Mouse (Mus musculus): Measurements from ENCODE around the gene Sox1. TPM values are rescaled to one million over a fixed set of nuclear protein-coding genes. Genes with fewer than 3 reads are reported as not detected.

Sox1 gene
- polyA plus RNA-seq, 1 experiment from 2014 or later = not detected

DNA sequence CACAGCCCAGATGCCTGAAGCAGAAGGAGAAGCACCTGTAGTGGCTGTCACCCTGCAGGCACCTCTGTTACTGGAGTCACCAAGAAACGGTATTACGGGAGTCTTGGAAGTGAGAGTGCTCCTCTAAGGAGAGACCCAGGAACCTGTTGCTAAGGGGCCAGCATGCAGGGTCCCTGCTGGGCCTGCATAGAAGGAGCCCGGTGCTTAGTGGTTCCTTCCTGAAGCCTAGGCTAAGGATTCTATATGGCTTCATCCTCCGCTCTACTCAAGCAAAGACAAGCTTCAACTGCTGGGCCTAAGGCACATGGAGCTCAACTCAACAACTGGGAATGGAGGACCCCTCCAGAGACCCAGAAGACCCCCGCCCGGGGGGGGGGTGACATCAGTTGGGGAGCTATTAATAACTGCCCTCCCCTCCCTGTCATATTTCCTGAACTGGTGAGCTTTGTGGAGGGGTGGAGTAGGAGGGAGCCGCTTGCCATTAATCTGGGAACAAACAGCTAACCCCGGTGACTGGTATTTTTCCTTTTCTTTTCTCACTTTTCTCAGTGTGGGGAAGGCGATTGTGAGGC, 34.6 kb downstream of the Sox1 start:
- Histone ChIP-seq H3K36me3 (no peaks in the 10 kb centered on the region), H3K9ac (no peak overlapping the region), H3K27me3 (peaks cover 93% of the 10 kb centered on the region), H3K4me3 (replicated peaks) (no peak overlapping the region), H3K27ac (no peak overlapping the region), H3K9me3 (replicated peaks) (no peaks in the 10 kb centered on the region), H3K4me1 (replicated peaks) (no peaks in the 10 kb centered on the region), H3K4me2 (no peak overlapping the region)
- WGBS (ENCODE audit: insufficient replicate concordance) = 6% methylated on average over 9 of the region's 9 CpGs
- DNase-seq (no peak), ATAC-seq (ENCODE audit: low read depth) (no peak)

DNA sequence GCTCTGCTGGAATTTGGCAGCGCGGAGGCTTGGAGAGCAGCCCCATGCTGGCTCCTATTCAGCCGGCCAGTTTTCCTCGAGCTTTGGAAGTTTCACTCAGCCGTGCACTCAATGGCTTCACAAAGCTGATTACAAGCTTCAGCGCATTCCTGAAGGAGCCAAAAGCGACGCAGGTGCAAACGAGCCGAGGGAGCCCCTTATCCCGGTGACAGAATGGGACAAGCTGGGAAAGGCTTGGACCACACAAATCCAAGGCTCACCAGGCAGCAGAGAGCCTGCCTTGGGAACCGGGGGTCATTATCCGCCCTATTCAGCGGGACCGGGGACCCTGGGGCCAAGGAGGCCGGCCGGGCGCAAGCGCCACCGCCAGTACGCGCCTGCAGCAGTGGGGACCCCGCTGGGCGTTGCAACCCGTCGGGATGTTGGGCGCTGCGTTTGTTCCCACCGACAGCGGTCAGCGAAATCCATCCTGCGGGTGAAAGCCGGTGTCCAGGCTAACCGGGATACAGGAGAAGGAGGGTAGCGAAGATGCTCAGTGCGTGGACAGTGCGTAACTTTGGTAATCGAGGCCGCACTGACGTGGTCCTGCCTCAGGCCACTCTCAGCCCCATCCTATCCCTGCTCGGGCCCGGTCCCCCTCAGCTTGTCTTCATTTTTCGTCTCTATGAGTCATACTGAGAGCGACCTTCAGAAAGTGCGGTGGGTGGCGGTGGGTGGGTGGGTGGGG, 35.2 kb downstream of the Sox1 start:
- no peaks in the 10 kb centered on the region for H3K9me3 ChIP-seq (replicated peaks)
- H3K4me2 ChIP-seq = no peak overlapping the region
- H3K27me3 ChIP-seq = peaks cover 90% of the 10 kb centered on the region
- ATAC-seq (ENCODE audit: low read depth) (no peak), DNase-seq (no peak)
- no peak overlapping the region for H3K4me3 ChIP-seq (replicated peaks)
- no peaks in the 10 kb centered on the region for H3K4me1 ChIP-seq (replicated peaks)
- H3K27ac ChIP-seq = no peak overlapping the region
- H3K9ac ChIP-seq = no peak overlapping the region
- WGBS (ENCODE audit: insufficient replicate concordance) = 4% methylated on average over 46 of the region's 46 CpGs
- H3K36me3 ChIP-seq = no peaks in the 10 kb centered on the region

- H3K27me3 ChIP-seq = peaks cover 85% of the 10 kb centered on the region
- DNase-seq = no peak
- no peak overlapping the region for H3K27ac ChIP-seq
- 2% methylated on average over 51 of the region's 51 CpGs for WGBS (ENCODE audit: insufficient replicate concordance)
- no peaks in the 10 kb centered on the region for H3K36me3 ChIP-seq
- no peak for ATAC-seq (ENCODE audit: low read depth)
- H3K9me3 ChIP-seq (replicated peaks) = no peaks in the 10 kb centered on the region
- H3K4me2 ChIP-seq = no peak overlapping the region
- no peak overlapping the region for H3K9ac ChIP-seq
- no peak overlapping the region for H3K4me3 ChIP-seq (replicated peaks)
- H3K4me1 ChIP-seq (replicated peaks) = no peaks in the 10 kb centered on the region
Observed at GRCm38 (mm10) chr8:12430900-12431737, 36.0 kb downstream of the Sox1 start.

DNA sequence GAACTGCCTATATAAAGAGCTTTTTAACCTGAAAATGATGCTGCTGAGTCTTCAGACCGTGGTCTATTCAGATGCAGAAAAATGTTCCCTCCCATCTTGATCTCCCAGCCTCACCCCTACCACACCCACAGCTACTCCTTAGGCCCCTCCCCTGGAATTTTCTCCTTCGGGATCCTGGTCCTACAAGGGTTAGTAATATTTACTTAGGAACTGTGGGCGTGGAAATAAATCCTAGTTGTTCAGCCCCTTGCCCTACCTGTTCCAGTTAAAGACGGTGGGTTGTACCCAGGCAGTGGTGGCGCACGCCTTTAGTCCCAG, 36.6 kb downstream of the Sox1 start:
- no peak overlapping the region for H3K9ac ChIP-seq
- 39% methylated on average over 6 of the region's 6 CpGs for WGBS (ENCODE audit: insufficient replicate concordance)

DNA sequence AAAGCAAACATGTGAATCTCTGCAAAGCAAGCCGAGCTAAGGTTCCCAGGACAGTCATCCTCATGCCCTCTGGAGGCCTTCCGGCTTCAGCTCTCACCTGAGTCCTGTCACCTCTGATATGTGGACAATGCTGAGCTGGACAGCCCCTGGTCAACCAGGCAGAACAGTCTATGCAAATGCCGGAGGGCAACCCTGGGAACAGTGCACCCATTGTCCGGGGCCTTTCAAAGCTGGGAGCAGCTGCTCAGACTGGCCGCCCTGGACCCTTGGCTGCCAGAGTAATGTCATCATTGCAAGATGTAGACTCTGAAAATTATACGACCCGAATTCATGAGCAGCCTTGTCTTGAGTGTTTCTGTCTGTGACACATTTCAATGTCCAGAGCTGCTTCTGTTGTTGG, 37.5 kb downstream of the Sox1 start:
- Histone ChIP-seq H3K4me2 (no peak overlapping the region), H3K27me3 (peaks cover 70% of the 10 kb centered on the region), H3K36me3 (no peaks in the 10 kb centered on the region), H3K9ac (no peak overlapping the region), H3K9me3 (replicated peaks) (no peaks in the 10 kb centered on the region), H3K4me3 (replicated peaks) (no peak overlapping the region), H3K27ac (no peak overlapping the region), H3K4me1 (replicated peaks) (no peaks in the 10 kb centered on the region)
- DNase-seq (no peak), ATAC-seq (ENCODE audit: low read depth) (no peak)
- 51% methylated on average over 7 of the region's 7 CpGs for WGBS (ENCODE audit: insufficient replicate concordance)

More for the DNA sequence above, 36.6 kb downstream of the Sox1 start:
- no peaks in the 10 kb centered on the region for H3K36me3 ChIP-seq
- DNase-seq (no peak), ATAC-seq (ENCODE audit: low read depth) (no peak)
- no peaks in the 10 kb centered on the region for H3K4me1 ChIP-seq (replicated peaks)
- H3K9me3 ChIP-seq (replicated peaks) = no peaks in the 10 kb centered on the region
- no peak overlapping the region for H3K4me2 ChIP-seq
- H3K4me3 ChIP-seq (replicated peaks) = no peak overlapping the region
- no peak overlapping the region for H3K27ac ChIP-seq
- peaks cover 79% of the 10 kb centered on the region for H3K27me3 ChIP-seq

GRCm38 (mm10) chr8:12434771-12435170, 39.7 kb downstream of the Sox1 start:
- WGBS (ENCODE audit: insufficient replicate concordance) = 36% methylated on average over 3 of the region's 3 CpGs
- no peaks in the 10 kb centered on the region for H3K9me3 ChIP-seq (replicated peaks)
- H3K27me3 ChIP-seq = peaks cover 48% of the 10 kb centered on the region
- no peak overlapping the region for H3K27ac ChIP-seq
- H3K4me2 ChIP-seq = no peak overlapping the region
- H3K4me1 ChIP-seq (replicated peaks) = no peaks in the 10 kb centered on the region
- H3K9ac ChIP-seq = no peak overlapping the region
- no peak for ATAC-seq (ENCODE audit: low read depth)
- no peak for DNase-seq
- H3K4me3 ChIP-seq (replicated peaks) = no peak overlapping the region
- H3K36me3 ChIP-seq = no peaks in the 10 kb centered on the region

- Histone ChIP-seq H3K27ac (no peak overlapping the region), H3K36me3 (no peaks in the 10 kb centered on the region), H3K4me2 (no peak overlapping the region), H3K4me1 (replicated peaks) (no peaks in the 10 kb centered on the region), H3K9me3 (replicated peaks) (no peaks in the 10 kb centered on the region), H3K9ac (no peak overlapping the region), H3K27me3 (peaks cover 16% of the 10 kb centered on the region), H3K4me3 (replicated peaks) (no peak overlapping the region)
- WGBS (ENCODE audit: insufficient replicate concordance) = 63% methylated on average over 6 of the region's 6 CpGs
- ATAC-seq (ENCODE audit: low read depth) (no peak), DNase-seq (no peak)
Observed at GRCm38 (mm10) chr8:12438021-12438420, 42.9 kb downstream of the Sox1 start.

DNA sequence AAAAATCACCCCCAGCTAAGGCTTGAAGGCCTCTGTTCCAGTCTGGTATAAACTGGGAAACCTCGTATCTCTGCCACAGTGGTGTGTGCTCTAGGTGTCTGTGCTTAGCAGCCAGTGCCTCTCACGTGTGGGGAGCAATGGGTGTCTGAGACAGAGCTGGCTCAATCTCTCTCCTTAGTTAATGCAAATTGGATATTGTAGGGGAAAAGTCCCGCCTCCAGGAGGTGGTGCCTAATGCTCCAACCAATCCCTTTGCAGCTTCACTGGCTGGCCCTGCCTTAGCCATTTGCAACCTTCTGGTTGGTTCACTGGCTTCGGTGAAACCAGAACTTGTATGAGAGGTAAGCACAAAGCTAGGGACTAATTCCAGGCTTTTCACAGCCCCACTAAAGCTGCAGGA, 43.9 kb downstream of the Sox1 start:
- Histone ChIP-seq H3K27ac (no peak overlapping the region), H3K9ac (no peak overlapping the region), H3K36me3 (no peaks in the 10 kb centered on the region), H3K4me1 (replicated peaks) (no peaks in the 10 kb centered on the region), H3K4me2 (no peak overlapping the region), H3K4me3 (replicated peaks) (no peak overlapping the region), H3K9me3 (replicated peaks) (no peaks in the 10 kb centered on the region), H3K27me3 (peaks cover 10% of the 10 kb centered on the region)
- ATAC-seq (ENCODE audit: low read depth) (no peak), DNase-seq (no peak)
- 16% methylated on average over 4 of the region's 4 CpGs for WGBS (ENCODE audit: insufficient replicate concordance)

DNA sequence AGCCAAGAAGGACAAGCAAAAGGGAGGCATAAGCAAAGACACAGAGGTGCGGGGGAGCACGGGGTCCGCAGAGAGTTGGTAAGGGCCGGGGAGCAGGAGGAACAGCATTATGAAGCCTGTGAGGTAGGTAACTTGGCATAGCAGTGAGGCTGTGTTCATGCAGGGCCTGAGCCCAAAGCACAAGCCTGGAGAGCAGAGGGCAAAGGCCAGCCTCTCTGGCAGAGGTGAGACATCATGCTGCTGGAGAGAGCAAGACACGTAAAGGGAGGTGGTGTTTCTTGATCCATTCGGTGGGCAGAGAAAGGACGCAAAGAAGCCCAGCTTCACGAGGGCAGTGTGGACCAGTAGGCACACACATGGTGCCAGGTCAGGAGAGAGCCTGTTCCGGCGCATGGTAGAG, 44.8 kb downstream of the Sox1 start:
- Histone ChIP-seq H3K9ac (no peak overlapping the region), H3K36me3 (no peaks in the 10 kb centered on the region), H3K4me1 (replicated peaks) (no peaks in the 10 kb centered on the region), H3K4me3 (replicated peaks) (no peak overlapping the region), H3K27me3 (peaks cover 13% of the 10 kb centered on the region), H3K4me2 (no peak overlapping the region), H3K9me3 (replicated peaks) (no peaks in the 10 kb centered on the region), H3K27ac (no peak overlapping the region)
- 74% methylated on average over 10 of the region's 10 CpGs for WGBS (ENCODE audit: insufficient replicate concordance)
- DNase-seq (no peak), ATAC-seq (ENCODE audit: low read depth) (no peak)

DNA sequence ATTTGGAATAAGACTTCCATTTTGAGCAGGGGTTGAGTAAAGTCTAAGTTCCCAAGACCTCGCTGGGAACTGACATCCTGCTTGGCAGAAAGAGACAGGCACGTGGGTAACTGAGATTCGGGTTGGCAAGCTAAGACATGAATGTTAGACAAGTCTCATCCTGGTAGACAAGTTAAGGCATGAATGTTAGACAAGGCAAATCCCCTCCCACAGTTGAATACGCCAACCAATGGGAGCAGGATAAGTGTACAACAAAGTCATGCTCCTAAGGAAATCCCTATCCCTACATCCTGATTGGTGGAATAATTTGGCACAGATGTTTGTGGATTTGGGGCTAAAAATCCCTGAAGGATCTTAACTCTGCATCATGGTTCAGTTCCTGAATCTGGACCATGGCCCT, 45.9 kb downstream of the Sox1 start:
- no peaks in the 10 kb centered on the region for H3K36me3 ChIP-seq
- WGBS (ENCODE audit: insufficient replicate concordance) = 65% methylated on average over 4 of the region's 4 CpGs
- no peaks in the 10 kb centered on the region for H3K9me3 ChIP-seq (replicated peaks)
- no peak overlapping the region for H3K4me2 ChIP-seq
- H3K4me1 ChIP-seq (replicated peaks) = no peaks in the 10 kb centered on the region
- H3K27ac ChIP-seq = no peak overlapping the region
- DNase-seq = no peak
- H3K27me3 ChIP-seq = peaks cover 23% of the 10 kb centered on the region
- H3K4me3 ChIP-seq (replicated peaks) = no peak overlapping the region
- H3K9ac ChIP-seq = no peak overlapping the region
- ATAC-seq (ENCODE audit: low read depth) = no peak

- Histone ChIP-seq H3K4me1 (replicated peaks) (no peaks in the 10 kb centered on the region), H3K9ac (no peak overlapping the region), H3K27me3 (peaks cover 47% of the 10 kb centered on the region), H3K4me2 (no peak overlapping the region), H3K27ac (no peak overlapping the region), H3K4me3 (replicated peaks) (no peak overlapping the region), H3K9me3 (replicated peaks) (no peaks in the 10 kb centered on the region), H3K36me3 (no peaks in the 10 kb centered on the region)
- ATAC-seq (ENCODE audit: low read depth) (no peak), DNase-seq (no peak)
- 45% methylated on average over 2 of the region's 2 CpGs for WGBS (ENCODE audit: insufficient replicate concordance)
Observed at GRCm38 (mm10) chr8:12445258-12445657, 50.2 kb downstream of the Sox1 start.
